Mouse (Mus musculus) forelimb bud, embryonic 11.5 days (tissue): ENCODE data around the gene Clec16a.

Experiments used
- DNase-seq: peaks from one replicate; pipeline ENCODE4 v3.0.0-alpha.2; 2012; ENCODE audit warnings: low read depth, low spot score

Clec16a gene

GRCm38 (mm10) chr16:10544995-10545622, at the start of gene Clec16a:
Gene Clec16a (plus strand): TSS chr16:10545339.
- peak; percentile 94 for DNase-seq

GRCm38 (mm10) chr16:10495824-10496298, 49.3 kb upstream of the Clec16a start:
- no peak for DNase-seq

- no peak for DNase-seq
These were observed 47.0 kb upstream of the Clec16a start for GRCm38 (mm10) chr16:10498096-10498602.

GRCm38 (mm10) chr16:10499122-10499521, 46.0 kb upstream of the Clec16a start:
- no peak for DNase-seq

DNA sequence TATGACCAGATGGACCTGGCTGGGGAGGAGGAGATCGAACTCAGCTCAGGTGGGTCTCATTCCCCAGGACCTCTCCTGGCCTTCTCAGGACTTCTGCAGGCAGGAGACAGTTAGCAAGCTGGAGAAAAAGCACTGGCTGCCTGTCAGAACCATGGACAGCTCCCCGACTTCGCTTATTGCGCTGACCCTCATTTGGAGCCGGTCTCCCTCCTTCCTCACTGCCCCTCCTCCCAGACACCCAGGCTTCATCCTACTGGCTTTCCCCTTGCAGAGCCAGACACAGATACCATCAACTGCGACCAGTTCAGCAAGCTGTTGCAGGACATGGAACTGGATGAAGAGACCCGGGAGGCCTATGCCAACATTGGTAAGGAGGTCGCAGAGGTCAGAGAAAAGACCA, 43.3 kb upstream of the Clec16a start:
- DNase-seq = peak; percentile 84

DNA sequence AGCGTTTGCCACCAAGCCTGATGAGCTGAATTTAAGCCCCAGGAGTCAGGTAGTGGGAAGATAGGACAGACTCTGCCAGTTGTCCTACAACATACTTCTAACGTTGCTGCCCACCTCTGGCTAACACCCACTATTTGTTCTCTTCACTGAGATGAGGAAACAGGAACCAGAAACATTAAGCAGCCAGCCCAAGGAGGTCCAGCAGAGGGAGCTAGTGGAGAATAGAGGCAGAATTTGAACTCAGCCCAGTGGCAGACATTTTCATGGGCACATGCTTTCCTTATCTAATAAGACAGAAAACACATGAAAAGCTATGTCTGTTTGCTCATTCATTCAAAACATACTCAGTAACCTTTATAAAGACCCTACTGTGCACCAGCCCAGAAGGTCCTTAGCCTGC, 42.1 kb upstream of the Clec16a start:
- DNase-seq = no peak

DNA sequence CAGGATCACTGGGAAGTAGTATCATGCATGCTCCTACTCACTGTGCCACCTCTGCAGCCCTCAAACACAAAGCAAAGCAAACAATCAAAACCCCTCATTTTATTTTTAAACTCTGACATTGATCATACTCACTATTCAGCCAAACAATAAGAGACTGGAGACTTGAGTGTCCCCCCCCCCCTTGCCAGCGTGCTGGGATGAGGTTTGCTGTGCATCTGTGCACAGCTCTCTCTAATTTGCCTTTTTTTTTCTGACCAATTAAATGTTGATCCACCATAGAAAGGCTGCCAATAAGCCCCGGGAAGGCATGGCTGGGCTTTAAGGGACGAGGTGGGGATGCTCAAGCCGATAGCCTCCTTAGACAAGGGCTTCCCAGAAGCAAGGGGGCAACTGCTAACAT, 37.7 kb upstream of the Clec16a start:
- DNase-seq = no peak

DNA sequence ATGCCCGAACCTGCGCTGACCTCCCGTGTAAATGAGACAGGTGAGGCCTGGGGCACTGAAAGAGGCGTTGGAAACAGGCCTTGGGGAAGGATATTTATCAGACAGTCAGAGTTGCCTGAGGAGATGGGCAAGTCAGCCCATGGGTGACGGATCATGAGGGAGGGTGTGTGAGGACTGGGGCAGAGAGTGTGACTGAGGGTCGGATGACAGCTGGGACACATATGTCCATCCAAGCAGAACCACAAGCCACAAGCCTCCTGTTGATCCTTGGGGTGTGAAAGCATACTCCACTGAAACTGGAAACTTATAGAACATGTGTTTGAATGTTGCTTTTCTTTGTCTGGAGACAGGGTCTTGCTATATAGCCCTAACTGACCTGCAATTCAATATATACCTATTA, 36.4 kb upstream of the Clec16a start:
- DNase-seq = no peak

DNA sequence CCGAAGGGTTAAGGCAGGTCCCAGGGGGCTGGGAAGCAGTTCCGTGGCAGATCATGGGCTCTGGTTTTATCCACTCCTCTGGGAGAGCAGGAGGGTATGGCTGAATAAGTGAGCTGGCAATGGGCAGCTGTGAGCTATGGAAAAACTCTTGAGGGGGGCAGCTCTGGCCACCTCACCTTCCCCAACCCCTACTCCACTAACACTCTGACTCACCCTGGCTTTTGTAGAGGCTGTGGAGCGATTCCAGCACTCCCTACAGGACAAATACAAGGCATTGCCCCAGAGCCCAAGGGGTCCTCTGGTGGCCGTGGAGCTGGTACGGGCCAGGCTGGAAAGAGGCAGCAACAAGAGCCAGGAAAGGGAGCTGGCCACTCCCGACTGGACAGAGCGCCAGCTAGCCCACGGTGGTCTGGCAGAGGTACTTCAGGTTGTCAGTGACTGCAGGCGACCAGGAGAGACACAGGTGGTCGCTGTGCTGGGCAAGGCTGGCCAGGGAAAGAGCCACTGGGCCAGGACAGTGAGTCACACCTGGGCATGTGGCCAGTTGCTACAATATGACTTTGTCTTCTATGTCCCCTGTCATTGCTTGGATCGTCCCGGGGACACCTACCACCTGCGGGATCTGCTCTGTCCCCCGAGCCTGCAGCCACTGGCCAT, 34.5 kb upstream of the Clec16a start:
- DNase-seq = no peak

DNA sequence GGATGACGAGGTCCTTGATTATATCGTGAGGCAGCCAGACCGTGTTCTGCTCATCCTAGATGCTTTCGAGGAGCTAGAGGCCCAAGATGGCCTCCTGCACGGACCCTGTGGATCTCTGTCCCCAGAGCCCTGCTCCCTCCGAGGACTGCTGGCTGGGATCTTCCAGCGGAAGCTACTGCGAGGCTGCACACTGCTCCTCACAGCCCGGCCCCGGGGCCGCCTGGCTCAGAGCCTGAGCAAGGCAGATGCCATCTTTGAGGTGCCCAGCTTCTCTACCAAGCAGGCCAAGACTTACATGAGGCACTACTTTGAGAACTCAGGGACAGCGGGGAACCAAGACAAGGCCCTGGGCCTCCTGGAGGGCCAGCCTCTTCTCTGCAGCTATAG, 34.0 kb upstream of the Clec16a start:
- DNase-seq = no peak

- DNase-seq = no peak
These were observed 29.1 kb upstream of the Clec16a start for GRCm38 (mm10) chr16:10515953-10516572.

DNA sequence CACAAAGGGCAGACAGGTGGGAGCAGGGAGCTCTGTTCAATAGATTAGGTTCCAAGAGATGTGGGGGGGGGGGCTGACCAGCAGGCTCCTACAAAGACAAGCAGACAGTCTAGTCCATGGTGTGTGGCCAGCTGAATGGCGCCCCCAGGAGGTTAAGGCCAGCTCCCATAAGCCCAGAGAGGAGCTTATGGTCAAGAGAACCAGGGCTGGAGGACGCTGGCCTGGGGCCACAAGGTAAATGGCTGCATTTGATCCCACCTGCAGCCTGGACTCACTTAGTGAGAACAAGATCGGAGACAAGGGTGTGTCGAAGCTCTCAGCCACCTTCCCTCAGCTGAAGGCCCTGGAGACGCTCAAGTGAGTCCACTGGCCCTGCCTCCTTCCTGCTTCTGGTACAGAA, 27.1 kb upstream of the Clec16a start:
- no peak for DNase-seq

DNA sequence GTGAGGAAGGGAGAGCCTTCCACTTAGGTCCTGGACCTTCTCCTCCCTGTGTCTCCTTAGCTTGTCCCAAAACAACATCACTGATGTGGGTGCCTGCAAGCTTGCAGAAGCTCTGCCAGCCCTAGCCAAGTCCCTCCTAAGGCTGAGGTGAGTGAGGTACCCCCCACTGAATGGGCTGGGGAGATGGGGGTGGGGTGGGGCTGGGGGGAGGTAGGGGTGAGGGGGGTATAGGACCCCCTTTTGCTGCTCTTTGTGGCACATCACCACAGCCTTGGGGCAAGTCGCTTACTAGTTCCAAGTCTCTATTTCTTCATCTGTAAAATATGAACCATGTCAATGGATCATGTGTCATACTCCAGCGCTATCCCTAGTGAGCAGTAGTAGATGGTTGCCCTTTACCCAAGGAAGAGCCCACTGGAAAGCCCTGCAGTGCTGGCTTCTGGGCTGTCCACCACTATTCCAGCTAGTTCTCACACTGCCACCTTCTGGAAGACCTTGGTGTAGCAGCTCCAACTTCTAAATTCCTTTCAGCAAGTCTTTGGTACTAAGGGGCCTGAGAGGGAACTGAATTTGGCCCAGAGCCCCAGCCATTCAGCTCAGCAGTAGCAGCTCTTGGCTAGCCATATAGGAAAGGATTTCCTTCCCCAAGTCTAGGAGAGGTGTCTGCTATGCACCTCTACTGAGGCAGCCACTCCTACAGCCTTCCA, 24.1 kb upstream of the Clec16a start:
- peak; percentile 85 for DNase-seq

GRCm38 (mm10) chr16:10522811-10523210, 22.3 kb upstream of the Clec16a start:
- DNase-seq = peak; percentile 73

GRCm38 (mm10) chr16:10523650-10524049, 21.5 kb upstream of the Clec16a start:
- no peak for DNase-seq

DNA sequence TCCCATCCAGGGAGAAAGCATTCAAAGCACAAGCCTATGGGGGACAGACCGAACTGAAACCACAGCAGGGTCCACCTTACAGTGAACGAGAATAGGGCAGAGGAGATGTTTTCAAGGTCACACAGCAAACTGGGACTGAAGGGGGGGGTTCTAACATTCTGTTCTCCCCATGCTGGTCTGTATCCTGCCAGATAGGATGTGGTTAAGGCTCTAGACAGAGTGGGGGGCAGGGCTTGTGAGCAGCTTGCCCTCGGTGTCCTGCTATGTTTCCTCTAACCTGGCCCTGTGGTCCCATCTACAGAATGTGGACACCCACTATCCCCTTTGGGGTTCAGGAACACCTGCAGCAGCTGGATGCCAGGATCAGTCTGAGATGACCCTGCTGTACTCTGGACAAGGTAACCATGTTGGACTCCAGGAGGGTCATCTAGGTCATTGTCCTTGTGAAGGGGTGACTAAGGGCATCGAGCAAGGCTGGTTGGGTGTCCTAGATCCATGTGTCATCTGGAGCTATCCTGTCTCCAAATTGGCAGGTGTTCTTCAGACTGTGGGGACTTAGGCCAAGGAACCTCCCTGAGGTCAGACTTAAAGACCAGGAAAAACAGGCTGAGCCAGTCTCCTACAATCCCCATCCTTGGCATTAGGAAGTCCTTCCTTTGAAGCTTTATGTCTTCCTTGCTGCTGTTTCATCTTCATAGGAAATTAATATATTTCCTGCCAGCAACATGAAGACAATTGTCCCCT, 20.1 kb upstream of the Clec16a start:
- no peak for DNase-seq

GRCm38 (mm10) chr16:10525610-10525980, 19.5 kb upstream of the Clec16a start:
- no peak for DNase-seq

GRCm38 (mm10) chr16:10527046-10527644, 18.0 kb upstream of the Clec16a start:
- no peak for DNase-seq

DNA sequence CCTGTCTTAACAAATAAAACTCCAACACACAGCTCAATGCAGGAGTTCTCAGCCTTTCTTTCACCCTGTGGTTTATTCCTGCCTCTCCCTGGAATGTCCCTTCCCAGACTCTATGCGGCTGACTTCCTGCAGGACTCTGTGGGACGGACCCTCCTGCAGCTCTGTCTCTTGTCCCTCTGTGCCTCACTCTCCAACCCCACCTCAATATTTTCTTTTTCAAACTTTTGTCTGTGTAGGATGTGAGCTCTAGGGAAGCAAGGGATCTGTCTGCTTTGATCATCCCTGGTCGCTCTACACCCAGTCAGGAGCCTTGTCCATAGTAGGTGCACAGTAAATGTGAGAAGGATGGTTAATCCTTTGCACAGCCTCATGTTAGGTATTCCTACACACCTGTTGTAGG, 16.8 kb upstream of the Clec16a start:
- DNase-seq = no peak

DNA sequence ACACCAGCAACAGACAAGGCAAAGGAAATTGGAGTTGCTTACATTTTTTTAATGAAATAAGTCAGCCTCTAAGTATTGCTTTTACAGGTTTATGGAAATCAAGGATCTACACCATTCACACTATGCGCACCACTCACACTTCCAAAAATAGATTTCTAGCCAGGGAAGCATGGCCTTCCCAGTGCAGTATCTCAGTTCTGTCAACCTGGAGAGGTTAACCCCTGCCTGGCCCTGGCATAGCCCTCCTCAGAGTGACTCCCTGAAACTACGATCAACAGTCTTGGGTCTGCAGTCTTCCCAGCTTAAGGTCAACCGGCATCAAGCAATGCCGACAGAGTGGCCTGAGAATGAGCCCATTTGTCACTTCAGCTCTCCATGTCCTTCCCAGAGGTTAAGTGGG, 15.0 kb upstream of the Clec16a start:
- no peak for DNase-seq

DNA sequence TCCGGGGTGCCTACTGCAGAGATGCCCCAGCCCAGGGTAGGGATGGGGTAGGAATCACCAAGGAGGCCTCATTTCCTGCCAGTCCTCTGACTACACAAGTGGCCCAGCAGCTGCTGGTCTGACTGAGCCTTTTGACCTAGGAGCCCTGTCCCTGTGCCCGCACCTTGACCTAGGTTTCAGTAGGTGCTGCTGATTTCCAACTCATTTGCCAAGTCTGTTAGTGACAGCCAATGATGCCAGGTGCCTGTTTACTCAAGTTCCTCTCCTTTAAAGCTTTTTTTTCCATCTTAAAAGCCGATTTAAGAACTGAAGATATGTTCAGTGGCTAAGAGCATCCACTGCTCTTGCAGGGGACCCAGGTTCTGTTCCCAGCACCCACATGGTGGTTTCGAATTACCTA, 11.4 kb upstream of the Clec16a start:
- DNase-seq = no peak
